Mouse (Mus musculus) brain, embryonic 14.5 days (tissue): ENCODE results near the gene Pex14.

Experiments
- CTCF ChIP-seq: fragments of 200-500 bp; IDR thresholded peaks from 2 replicates; pipeline ENCODE4 v1.5.1; 2012; ENCODE audit warnings: inconsistent platforms, mild to moderate bottlenecking, moderate library complexity, borderline replicate concordance; ENCODE audit not compliant: insufficient read depth, insufficient read length; ENCODE audit errors: extremely low read depth
- POLR2A ChIP-seq: fragments of 200-500 bp; IDR thresholded peaks from 2 replicates; pipeline ENCODE4 v1.6.1; 2012; ENCODE audit warnings: mild to moderate bottlenecking, inconsistent platforms, borderline replicate concordance; ENCODE audit not compliant: poor library complexity, insufficient read depth, insufficient read length, severe bottlenecking; ENCODE audit errors: extremely low read depth

- TF ChIP-seq CTCF (no peak), POLR2A (no peak)
Observed at GRCm38 (mm10) chr4:148923414-148923813, 176.3 kb downstream of the Pex14 start.
